Mouse (Mus musculus) lung, postnatal 36 days (tissue): ENCODE data around the gene Cdc42ep3.

Experiments
- DNase-seq: peaks from one replicate; pipeline ENCODE4 v3.0.0; 2022; ENCODE audit warnings: mixed read lengths

Gene Cdc42ep3

GRCm38 (mm10) chr17:79285030-79285601, 69.8 kb downstream of the Cdc42ep3 start:
- no peak for DNase-seq
